Mouse (Mus musculus): ENCODE results near the gene Mlh1.

DNA sequence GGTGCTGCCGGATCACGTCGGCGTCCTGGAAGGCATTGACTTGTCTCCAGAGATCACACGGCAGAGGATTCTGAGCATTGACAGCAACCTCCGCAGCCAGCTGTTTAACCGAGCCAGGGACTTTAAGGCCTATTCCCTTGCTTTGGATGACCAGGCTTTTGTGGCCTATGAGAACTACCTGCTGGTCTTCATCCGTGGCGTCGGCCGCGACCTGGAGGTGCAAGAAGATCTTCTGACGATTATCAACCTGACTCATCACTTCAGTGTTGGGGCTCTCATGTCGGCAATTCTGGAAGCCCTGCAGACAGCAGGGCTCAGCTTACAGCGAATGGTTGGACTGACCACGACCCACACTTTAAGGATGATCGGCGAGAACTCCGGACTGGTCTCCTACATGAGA, 765 bp upstream of the Mlh1 start:
- TF ChIP-seq EP300 (IDR thresholded peaks at IDR 0.05), result no peak
- no peak for TF ChIP-seq CTCF (IDR thresholded peaks at IDR 0.05)
